Mouse (Mus musculus): Measurements from ENCODE around the gene Gpx5. TPM values are rescaled to one million over a fixed set of nuclear protein-coding genes. Genes with fewer than 3 reads are reported as not detected.
"Not testable (repeated sequence)": the region's sequence is repeated elsewhere in the genome, so short reads cannot be mapped to it uniquely, and the experiment has no call there.

Gpx5 gene
- polyA plus RNA-seq, 1 experiment = not detected

- DNase-seq (ENCODE audit: low spot score) = no peak
These were observed 26.8 kb downstream of the Gpx5 start for GRCm38 (mm10) chr13:21265736-21266135.

GRCm38 (mm10) chr13:21264366-21264765 lies 28.2 kb downstream of the Gpx5 start:
- DNase-seq (ENCODE audit: low spot score) = no peak

GRCm38 (mm10) chr13:21263910-21264309 lies 28.6 kb downstream of the Gpx5 start:
- DNase-seq (ENCODE audit: low spot score) = no peak

- no peak for DNase-seq (ENCODE audit: low spot score)
These were observed 29.6 kb downstream of the Gpx5 start for GRCm38 (mm10) chr13:21262787-21263461.

GRCm38 (mm10) chr13:21260289-21260688 lies 32.2 kb downstream of the Gpx5 start:
- DNase-seq (ENCODE audit: low spot score) = no peak

- DNase-seq (ENCODE audit: low spot score) = no peak
These were observed 32.8 kb downstream of the Gpx5 start for GRCm38 (mm10) chr13:21259677-21260113.

GRCm38 (mm10) chr13:21259171-21259631 lies 33.3 kb downstream of the Gpx5 start:
- no peak for DNase-seq (ENCODE audit: low spot score)

GRCm38 (mm10) chr13:21258524-21258923 lies 34.0 kb downstream of the Gpx5 start:
- DNase-seq (ENCODE audit: low spot score) = no peak

GRCm38 (mm10) chr13:21253986-21254385 lies 38.5 kb downstream of the Gpx5 start:
- DNase-seq (ENCODE audit: low spot score) = no peak

GRCm38 (mm10) chr13:21253569-21253968 lies 39.0 kb downstream of the Gpx5 start:
- no peak for DNase-seq (ENCODE audit: low spot score)

GRCm38 (mm10) chr13:21253040-21253439 lies 39.5 kb downstream of the Gpx5 start:
- no peak for DNase-seq (ENCODE audit: low spot score)

- DNase-seq (ENCODE audit: low spot score) = no peak
These were observed 42.4 kb downstream of the Gpx5 start for GRCm38 (mm10) chr13:21250074-21250681.

- no peak for DNase-seq (ENCODE audit: low spot score)
These were observed 43.5 kb downstream of the Gpx5 start for GRCm38 (mm10) chr13:21249022-21249421.

GRCm38 (mm10) chr13:21246276-21246675 lies 46.3 kb downstream of the Gpx5 start:
- DNase-seq (ENCODE audit: low spot score) = no peak

- not testable (repeated sequence) for DNase-seq (ENCODE audit: low spot score)
These were observed 47.6 kb downstream of the Gpx5 start for GRCm38 (mm10) chr13:21244967-21245366.

GRCm38 (mm10) chr13:21244089-21244488 lies 48.4 kb downstream of the Gpx5 start:
- no peak for DNase-seq (ENCODE audit: low spot score)

- no peak for DNase-seq (ENCODE audit: low spot score)
These were observed 49.3 kb downstream of the Gpx5 start for GRCm38 (mm10) chr13:21243196-21243595.

GRCm38 (mm10) chr13:21242408-21243125 lies 50.0 kb downstream of the Gpx5 start:
- DNase-seq (ENCODE audit: low spot score) = no peak

- no peak for DNase-seq (ENCODE audit: low spot score)
These were observed 51.7 kb downstream of the Gpx5 start for GRCm38 (mm10) chr13:21240788-21241187.

- DNase-seq (ENCODE audit: low spot score) = no peak
These were observed 55.4 kb downstream of the Gpx5 start for GRCm38 (mm10) chr13:21237161-21237560.

GRCm38 (mm10) chr13:21236714-21237113 lies 55.8 kb downstream of the Gpx5 start:
- no peak for DNase-seq (ENCODE audit: low spot score)
